Comparison of ENCODE assay signal across 11 mouse cellular contexts in the genomic region with DNA sequence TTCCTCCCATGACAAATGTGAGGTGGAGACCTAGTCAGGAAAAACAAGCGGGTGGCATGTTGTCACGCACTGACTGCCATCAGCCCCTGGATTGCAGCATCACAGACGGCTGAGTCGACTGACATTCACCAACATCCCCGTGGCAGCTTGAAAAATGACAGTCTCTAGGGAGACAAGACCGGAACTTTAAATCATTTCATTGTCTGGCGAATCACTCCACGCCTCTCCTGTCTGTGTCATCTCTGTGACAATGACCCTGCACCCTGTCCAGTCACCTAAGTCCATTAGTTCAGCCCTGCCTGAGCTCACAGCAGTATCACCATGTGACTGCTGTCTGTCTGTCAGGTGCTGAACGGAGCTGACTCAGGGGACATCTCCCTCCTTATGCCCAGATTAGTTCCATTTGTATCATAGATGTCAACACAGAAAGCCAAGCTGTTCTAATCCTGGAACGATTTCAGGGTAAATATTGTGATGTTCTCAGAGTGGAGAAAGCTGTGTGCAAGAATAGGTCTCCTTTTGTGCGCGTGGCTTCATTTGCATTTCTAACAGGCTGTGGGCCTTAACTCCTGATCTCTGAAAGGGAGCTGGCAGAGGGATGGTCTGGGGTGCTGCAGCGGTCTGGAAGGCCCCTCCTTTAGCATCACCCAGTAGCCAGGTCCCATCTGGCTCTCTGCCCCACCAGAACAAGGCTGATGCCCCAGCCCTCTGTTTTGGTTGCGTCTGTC. TPM values are rescaled to one million over a fixed set of nuclear protein-coding genes. Genes with fewer than 3 reads are reported as not detected.
DNase-seq lines count a peak whose midpoint lies in the region; ATAC-seq and TF ChIP-seq lines count a peak whose summit lies in the region.
"Had no signal": no experiment of that assay in that cellular context is flagged by ENCODE, and none has a peak within 500 bp of the region (broad histone marks: within the 10 kb centered on the region; RNA-seq: fewer than 3 reads in every experiment).

No protein-coding gene starts in this region.

- H3K9ac ChIP-seq in hindbrain, embryonic 13.5 days, result no peak overlapping the region
- no peak overlapping the region; the same call in 1 of the 2 replicates for H3K9ac ChIP-seq in midbrain, embryonic 16.5 days (ENCODE audit: low read depth, low read length)
- H3K9ac ChIP-seq: liver, embryonic 13.5 days had no signal

- ATAC-seq in hindbrain, embryonic 13.5 days (ENCODE audit: low FRiP score), result peak; percentile 37; the same call in 1 of the 2 replicates
- no peak for ATAC-seq in midbrain, embryonic 16.5 days

- 45% methylated on average over 14 of the region's 14 CpGs for WGBS in kidney, adult 2 months
- 22% methylated on average over 14 of the region's 14 CpGs for WGBS in hindbrain, embryonic 13.5 days
- 27% methylated on average over 14 of the region's 14 CpGs for WGBS in midbrain, embryonic 16.5 days

- H3K9me3 ChIP-seq in hindbrain, embryonic 13.5 days, result no peaks in the 10 kb centered on the region
- no peaks in the 10 kb centered on the region for H3K9me3 ChIP-seq in midbrain, embryonic 16.5 days (replicated peaks; ENCODE audit: control insufficient read depth, low read length, poor library complexity, severe bottlenecking)
- H3K9me3 ChIP-seq: liver, embryonic 13.5 days had no signal

- no peak overlapping the region for H3K4me3 ChIP-seq in kidney, adult 2 months (ENCODE audit: insufficient read depth, low read depth, low read length)
- H3K4me3 ChIP-seq in cortical plate, adult 2 months (ENCODE audit: insufficient read depth, low read length), result no peak overlapping the region
- H3K4me3 ChIP-seq in hindbrain, embryonic 13.5 days, result no peak overlapping the region
- H3K4me3 ChIP-seq in midbrain, embryonic 16.5 days (ENCODE audit: low read depth, low read length), result no peak overlapping the region
- H3K4me3 ChIP-seq: liver, embryonic 13.5 days had no signal

- no peaks in the 10 kb centered on the region for H3K4me1 ChIP-seq in kidney, adult 2 months (ENCODE audit: control insufficient read depth, insufficient read depth, low read length)
- peaks cover 7% of the 10 kb centered on the region for H3K4me1 ChIP-seq in cortical plate, adult 2 months (ENCODE audit: control insufficient read depth, insufficient read depth, low read length)
- H3K4me1 ChIP-seq in hindbrain, embryonic 13.5 days (replicated peaks), result peaks cover 41% of the 10 kb centered on the region
- peaks cover 19% of the 10 kb centered on the region for H3K4me1 ChIP-seq in midbrain, embryonic 16.5 days (ENCODE audit: control insufficient read depth, insufficient read depth, low read length)

- no peak for TF ChIP-seq POLR2A in kidney, adult 2 months (IDR thresholded peaks at IDR 0.05; ENCODE audit: low read depth, low read length)
- TF ChIP-seq POLR2A in cortical plate, adult 2 months (IDR thresholded peaks at IDR 0.05; ENCODE audit: extremely low read depth, insufficient read depth, low read length), result no peak

- H3K27me3 ChIP-seq in kidney, adult 2 months (replicated peaks; ENCODE audit: control insufficient read depth, insufficient read depth, low read length), result no peaks in the 10 kb centered on the region
- H3K27me3 ChIP-seq in hindbrain, embryonic 13.5 days, result peaks cover 4% of the 10 kb centered on the region; the same call in 1 of the 2 replicates
- H3K27me3 ChIP-seq in midbrain, embryonic 16.5 days (ENCODE audit: control insufficient read depth, insufficient read depth, low read depth, low read length), result no peaks in the 10 kb centered on the region

- no peaks in the 10 kb centered on the region for H3K36me3 ChIP-seq in kidney, adult 2 months (ENCODE audit: control insufficient read depth, insufficient read depth, low read length)
- no peaks in the 10 kb centered on the region for H3K36me3 ChIP-seq in hindbrain, embryonic 13.5 days
- H3K36me3 ChIP-seq in midbrain, embryonic 16.5 days (ENCODE audit: control insufficient read depth, insufficient read depth, low read length), result no peaks in the 10 kb centered on the region
- H3K36me3 ChIP-seq: liver, embryonic 13.5 days had no signal

- DNase-seq in kidney, adult 2 months, result peak; percentile 27
- DNase-seq in kidney, adult 11 months, result no peak
- no peak for DNase-seq in thymus, adult 18-20 months
- no peak for DNase-seq in Muller cell, postnatal 12 days (ENCODE audit: inconsistent ontology term)
- DNase-seq: heart, adult 18-20 months; heart, postnatal 4 days; kidney, postnatal 10 days; liver, embryonic 13.5 days had no signal

- no peak overlapping the region for H3K4me2 ChIP-seq in hindbrain, embryonic 13.5 days
- no peak overlapping the region for H3K4me2 ChIP-seq in midbrain, embryonic 16.5 days (ENCODE audit: low read length)
- H3K4me2 ChIP-seq: liver, embryonic 13.5 days had no signal

- no peak for TF ChIP-seq CTCF in kidney, adult 2 months (conservative IDR thresholded peaks at IDR 0.05; ENCODE audit: insufficient read depth, insufficient read length, low read depth, low read length)
- no peak for TF ChIP-seq CTCF in cortical plate, adult 2 months (IDR thresholded peaks at IDR 0.05; ENCODE audit: extremely low read depth, insufficient read depth, low read length)

- H3K27ac ChIP-seq in kidney, adult 2 months (ENCODE audit: insufficient read depth, low read depth, low read length), result no peak overlapping the region
- peak overlapping the region; percentile 9; the same call in 1 of the 2 replicates for H3K27ac ChIP-seq in cortical plate, adult 2 months (ENCODE audit: insufficient read depth, low read length)
- H3K27ac ChIP-seq in hindbrain, embryonic 13.5 days, result peak overlapping the region; percentile 84
- peak overlapping the region; percentile 6 for H3K27ac ChIP-seq in midbrain, embryonic 16.5 days (ENCODE audit: low read length)
- H3K27ac ChIP-seq: liver, embryonic 13.5 days had no signal

RNA-seq across cellular contexts. Expression of a gene that starts 52.0 kb away (rescaled TPM):
- 49.1 and 52.2 TPM in 2 replicates for polyA plus RNA-seq in kidney, adult 2 months (2012; rRNA removed)
- 190 and 191 TPM in 2 replicates for polyA plus RNA-seq in cortical plate, adult 2 months (2012; rRNA removed)
- 63.3 and 65.9 TPM in 2 replicates for polyA plus RNA-seq in hindbrain, embryonic 13.5 days (2015; fragmentation: Nextera tagmentation; extraction: Ambion mirVana)
- 60.7 and 63.4 TPM in 2 replicates for polyA plus RNA-seq in midbrain, embryonic 16.5 days (2015; fragmentation: Nextera tagmentation; extraction: Ambion mirVana)
